Mouse (Mus musculus) liver, postnatal 0 days (tissue): ENCODE results near the gene Sec14l3.

Experiments
- CTCF ChIP-seq: sonication (generic); IDR thresholded peaks from 2 replicates; pipeline ENCODE4 v1.5.1; 2016; ENCODE audit warnings: antibody characterized with exemption, low read depth
- EP300 ChIP-seq: IDR thresholded peaks from 2 replicates; pipeline ENCODE4 v1.6.1; 2016; ENCODE audit warnings: antibody characterized with exemption, low read depth, mild to moderate bottlenecking

- TF ChIP-seq CTCF = no peak
- TF ChIP-seq EP300 = no peak
Measured at GRCm38 (mm10) chr11:4069664-4070063, 5.0 kb downstream of the Sec14l3 start.
